Mouse (Mus musculus): ENCODE data around the gene Camta1. TPM values are rescaled to one million over a fixed set of nuclear protein-coding genes. Genes with fewer than 3 reads are reported as not detected.
A peak's percentile ranks its signal among the peaks of the same experiment; 100 is the strongest.
"Not testable (repeated sequence)": the region's sequence is repeated elsewhere in the genome, so short reads cannot be mapped to it uniquely, and the experiment has no call there.

The Camta1 gene
- polyA plus RNA-seq, 1 experiment, result 26.3 TPM

- TF ChIP-seq CTCF (IDR thresholded peaks at IDR 0.05; ENCODE audit: low read depth, low read length), result no peak
- no peak for TF ChIP-seq POLR2A (IDR thresholded peaks at IDR 0.05; ENCODE audit: borderline replicate concordance, low read depth, low read length)
- Histone ChIP-seq H3K4me1 (ENCODE audit: control insufficient read depth, insufficient read depth, low read length) (peaks cover 8% of the 10 kb centered on the region), H3K27ac (ENCODE audit: insufficient read depth, low read depth, low read length) (no peak overlapping the region), H3K4me3 (ENCODE audit: insufficient read depth, low read length) (no peak overlapping the region)
These were observed 973.8 kb downstream of the Camta1 start for GRCm38 (mm10) chr4:150887903-150888302.

GRCm38 (mm10) chr4:150882632-150883031 is 979.0 kb downstream of the Camta1 start:
- Histone ChIP-seq H3K4me1 (ENCODE audit: control insufficient read depth, insufficient read depth, low read length) (peaks cover 8% of the 10 kb centered on the region), H3K4me3 (ENCODE audit: insufficient read depth, low read length) (no peak overlapping the region), H3K27ac (ENCODE audit: insufficient read depth, low read depth, low read length) (no peak overlapping the region)
- no peak for TF ChIP-seq POLR2A (IDR thresholded peaks at IDR 0.05; ENCODE audit: borderline replicate concordance, low read depth, low read length)
- TF ChIP-seq CTCF (IDR thresholded peaks at IDR 0.05; ENCODE audit: low read depth, low read length), result no peak

- H3K27ac ChIP-seq (ENCODE audit: insufficient read depth, low read depth, low read length), result no peak overlapping the region
- H3K4me3 ChIP-seq (ENCODE audit: insufficient read depth, low read length), result no peak overlapping the region
- H3K4me1 ChIP-seq (ENCODE audit: control insufficient read depth, insufficient read depth, low read length), result peaks cover 8% of the 10 kb centered on the region
- no peak for TF ChIP-seq POLR2A (IDR thresholded peaks at IDR 0.05; ENCODE audit: borderline replicate concordance, low read depth, low read length)
These were observed 981.3 kb downstream of the Camta1 start for GRCm38 (mm10) chr4:150880364-150880763.

GRCm38 (mm10) chr4:150879631-150880030 is 982.0 kb downstream of the Camta1 start:
- Histone ChIP-seq H3K27ac (ENCODE audit: insufficient read depth, low read depth, low read length) (no peak overlapping the region), H3K4me1 (ENCODE audit: control insufficient read depth, insufficient read depth, low read length) (peaks cover 14% of the 10 kb centered on the region), H3K4me3 (ENCODE audit: insufficient read depth, low read length) (no peak overlapping the region)
- TF ChIP-seq POLR2A (IDR thresholded peaks at IDR 0.05; ENCODE audit: borderline replicate concordance, low read depth, low read length) (no peak), CTCF (IDR thresholded peaks at IDR 0.05; ENCODE audit: low read depth, low read length) (no peak)

GRCm38 (mm10) chr4:150875393-150875792 is 986.3 kb downstream of the Camta1 start:
- H3K4me1 ChIP-seq (ENCODE audit: control insufficient read depth, insufficient read depth, low read length), result peaks cover 26% of the 10 kb centered on the region
- H3K4me3 ChIP-seq (ENCODE audit: insufficient read depth, low read length), result no peak overlapping the region
- TF ChIP-seq CTCF (IDR thresholded peaks at IDR 0.05; ENCODE audit: low read depth, low read length), result no peak
- TF ChIP-seq POLR2A (IDR thresholded peaks at IDR 0.05; ENCODE audit: borderline replicate concordance, low read depth, low read length), result no peak
- no peak overlapping the region for H3K27ac ChIP-seq (ENCODE audit: insufficient read depth, low read depth, low read length)

GRCm38 (mm10) chr4:150874416-150874815 is 987.3 kb downstream of the Camta1 start:
- H3K4me1 ChIP-seq (ENCODE audit: control insufficient read depth, insufficient read depth, low read length), result peaks cover 35% of the 10 kb centered on the region

GRCm38 (mm10) chr4:150872681-150873080 is 989.0 kb downstream of the Camta1 start:
- TF ChIP-seq POLR2A (IDR thresholded peaks at IDR 0.05; ENCODE audit: borderline replicate concordance, low read depth, low read length) (no peak), CTCF (IDR thresholded peaks at IDR 0.05; ENCODE audit: low read depth, low read length) (no peak)
- Histone ChIP-seq H3K4me3 (ENCODE audit: insufficient read depth, low read length) (no peak overlapping the region), H3K4me1 (ENCODE audit: control insufficient read depth, insufficient read depth, low read length) (peaks cover 36% of the 10 kb centered on the region), H3K27ac (ENCODE audit: insufficient read depth, low read depth, low read length) (no peak overlapping the region)

More at GRCm38 (mm10) chr4:150874416-150874815, 987.3 kb downstream of the Camta1 start:
- H3K4me3 ChIP-seq (ENCODE audit: insufficient read depth, low read length), result not testable (repeated sequence)
- peak overlapping the region; percentile 50 for H3K27ac ChIP-seq (ENCODE audit: insufficient read depth, low read depth, low read length)

GRCm38 (mm10) chr4:150872139-150872651 is 989.5 kb downstream of the Camta1 start:
- Histone ChIP-seq H3K27ac (ENCODE audit: insufficient read depth, low read depth, low read length) (no peak overlapping the region), H3K4me1 (ENCODE audit: control insufficient read depth, insufficient read depth, low read length) (peaks cover 36% of the 10 kb centered on the region), H3K4me3 (ENCODE audit: insufficient read depth, low read length) (no peak overlapping the region)
- TF ChIP-seq CTCF (IDR thresholded peaks at IDR 0.05; ENCODE audit: low read depth, low read length), result no peak
- no peak for TF ChIP-seq POLR2A (IDR thresholded peaks at IDR 0.05; ENCODE audit: borderline replicate concordance, low read depth, low read length)

- H3K27ac ChIP-seq (ENCODE audit: insufficient read depth, low read depth, low read length), result peak overlapping the region; percentile 1; the same call in 1 of the 2 replicates
- peaks cover 36% of the 10 kb centered on the region for H3K4me1 ChIP-seq (ENCODE audit: control insufficient read depth, insufficient read depth, low read length)
- H3K4me3 ChIP-seq (ENCODE audit: insufficient read depth, low read length), result no peak overlapping the region
- TF ChIP-seq CTCF (IDR thresholded peaks at IDR 0.05; ENCODE audit: low read depth, low read length) (no peak), POLR2A (IDR thresholded peaks at IDR 0.05; ENCODE audit: borderline replicate concordance, low read depth, low read length) (no peak)
These were observed 990.1 kb downstream of the Camta1 start for GRCm38 (mm10) chr4:150871392-150872138.

GRCm38 (mm10) chr4:150870963-150871391 is 990.7 kb downstream of the Camta1 start:
- Histone ChIP-seq H3K27ac (ENCODE audit: insufficient read depth, low read depth, low read length) (no peak overlapping the region), H3K4me3 (ENCODE audit: insufficient read depth, low read length) (no peak overlapping the region), H3K4me1 (ENCODE audit: control insufficient read depth, insufficient read depth, low read length) (peaks cover 36% of the 10 kb centered on the region)
- no peak for TF ChIP-seq POLR2A (IDR thresholded peaks at IDR 0.05; ENCODE audit: borderline replicate concordance, low read depth, low read length)
- no peak for TF ChIP-seq CTCF (IDR thresholded peaks at IDR 0.05; ENCODE audit: low read depth, low read length)

All from bone marrow macrophage, adult 2 months (primary cell).